Mouse (Mus musculus): ENCODE data around the gene Slc35a1. TPM values are rescaled to one million over a fixed set of nuclear protein-coding genes. Genes with fewer than 3 reads are reported as not detected.

The Slc35a1 gene
- polyA plus RNA-seq, 2 experiments from 2014 or later = 28.8 to 34.3 TPM

DNA sequence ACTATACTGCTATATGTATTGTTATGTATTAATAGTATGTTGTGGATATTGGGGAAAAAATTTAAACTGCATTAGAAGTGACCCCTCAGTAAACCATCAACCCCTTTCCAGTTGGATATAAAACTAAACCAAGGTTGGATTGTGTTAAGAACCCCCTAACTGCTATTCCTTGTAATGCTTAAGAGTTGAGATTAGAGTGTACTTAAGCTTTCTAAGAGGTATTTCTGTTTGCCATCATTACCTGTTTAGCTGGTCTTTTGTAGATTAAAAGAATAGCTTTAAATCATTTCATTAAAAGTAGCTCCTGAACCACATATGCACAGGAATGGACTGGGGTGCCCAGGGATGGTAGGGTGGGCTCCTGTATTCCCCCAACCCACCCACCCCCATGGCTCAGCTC lies 42.5 kb downstream of the Slc35a1 start:
- ATAC-seq = no peak

DNA sequence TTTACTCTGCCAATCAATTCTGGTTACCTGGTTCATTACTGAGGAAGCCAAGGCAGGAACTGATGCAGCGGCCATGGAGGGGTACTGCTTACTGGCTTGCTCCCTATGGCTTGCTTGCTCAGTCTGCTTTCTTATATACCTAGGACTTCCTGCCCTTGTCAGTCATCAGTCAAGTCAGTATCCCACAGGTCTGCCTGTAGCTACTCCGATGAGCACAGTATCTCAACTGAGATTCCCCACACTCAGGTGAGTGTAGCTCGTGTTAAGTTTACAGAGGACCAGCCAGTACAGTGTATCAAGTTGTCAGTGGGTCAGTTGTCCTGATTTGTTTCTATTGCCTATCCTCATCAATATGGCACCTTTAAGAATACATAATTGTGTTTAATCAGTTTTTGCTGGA lies 46.5 kb downstream of the Slc35a1 start:
- ATAC-seq = no peak

DNA sequence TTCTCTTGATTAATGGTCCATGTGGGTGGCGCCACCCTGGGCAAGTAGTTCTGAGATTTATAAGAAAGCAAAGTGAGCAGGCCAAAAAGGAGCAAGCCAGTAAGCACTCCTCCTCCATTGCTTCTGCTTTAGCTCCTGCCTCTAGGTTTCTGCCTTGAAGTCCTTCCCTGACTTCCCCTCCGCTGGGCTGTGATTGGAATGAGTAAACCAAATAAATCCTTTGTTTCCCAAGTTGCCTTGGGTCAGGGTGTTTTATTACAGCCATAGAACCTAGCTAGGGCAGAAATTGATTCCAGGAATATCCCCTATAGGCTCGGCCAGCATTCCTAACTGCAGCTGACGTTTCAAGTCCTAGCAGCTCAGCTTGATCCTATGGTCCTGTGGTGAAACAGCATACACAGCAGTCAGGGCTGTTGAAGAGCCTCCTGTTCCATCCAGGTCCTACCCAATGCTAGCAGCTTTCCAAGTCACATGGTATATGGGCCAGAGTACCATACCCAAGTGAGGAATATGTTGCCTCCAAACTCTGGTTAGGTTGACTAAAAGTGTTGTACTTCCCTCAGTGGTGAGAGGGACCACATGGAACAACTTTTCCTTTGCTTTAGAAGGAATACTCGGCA lies 47.4 kb downstream of the Slc35a1 start:
- no peak for ATAC-seq

DNA sequence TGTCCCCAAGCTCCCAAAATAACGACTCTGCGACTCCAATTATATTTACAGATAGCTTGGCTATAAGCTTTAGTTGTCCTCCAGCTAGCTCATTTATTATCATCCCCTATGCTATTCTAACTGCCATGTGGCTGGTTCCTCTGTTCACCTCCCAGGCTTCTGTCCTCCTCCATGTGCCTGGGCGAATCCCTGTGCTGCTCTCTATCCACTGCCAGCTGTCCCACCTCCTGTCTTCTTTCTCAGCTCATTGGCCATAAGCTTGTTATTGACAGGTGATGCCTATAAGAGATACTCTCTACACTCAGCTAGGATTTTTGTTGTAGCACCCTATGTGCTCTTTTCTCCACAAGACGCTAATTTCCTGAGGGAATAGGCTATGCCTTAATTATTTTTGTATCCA lies 49.4 kb downstream of the Slc35a1 start:
- no peak for ATAC-seq

DNA sequence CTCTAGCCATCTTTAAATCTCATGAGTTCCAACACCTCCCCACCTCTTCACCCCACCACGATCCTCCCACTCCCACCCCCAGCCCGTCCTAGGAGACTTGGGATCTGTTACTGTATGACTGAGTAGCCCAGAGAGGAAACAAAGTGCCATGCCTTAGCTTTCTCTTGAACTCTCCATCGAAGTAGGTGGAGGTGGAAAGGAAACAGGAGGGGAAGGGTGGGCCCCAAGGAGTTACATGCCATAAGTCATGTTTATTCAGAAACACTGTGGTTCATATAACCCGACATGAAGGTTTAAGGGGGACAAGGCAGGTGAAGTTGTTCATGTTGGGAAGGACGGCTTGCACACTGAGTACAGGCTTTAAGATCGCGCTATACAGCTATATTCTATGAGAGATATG lies 49.9 kb downstream of the Slc35a1 start:
- ATAC-seq = no peak

DNA sequence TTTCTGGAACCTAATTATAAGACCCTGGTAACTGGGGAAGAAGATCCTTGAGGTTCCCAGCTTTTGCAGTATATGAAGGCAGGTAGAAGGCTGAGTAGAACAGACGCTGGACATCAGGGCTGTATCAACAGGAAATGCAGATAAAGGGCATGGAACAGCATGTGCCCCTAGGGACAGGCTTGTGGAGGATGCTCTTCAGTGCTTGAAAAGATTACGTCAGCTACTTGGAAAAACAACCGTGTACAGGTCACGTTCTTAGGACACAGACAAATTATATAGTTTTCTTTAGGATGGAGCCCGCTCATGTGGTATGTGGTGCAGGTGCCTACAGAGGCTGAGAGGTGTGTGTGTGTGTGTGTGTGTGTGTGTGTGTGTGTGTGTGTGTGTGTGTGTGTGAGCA lies 51.2 kb downstream of the Slc35a1 start:
- no peak for ATAC-seq

DNA sequence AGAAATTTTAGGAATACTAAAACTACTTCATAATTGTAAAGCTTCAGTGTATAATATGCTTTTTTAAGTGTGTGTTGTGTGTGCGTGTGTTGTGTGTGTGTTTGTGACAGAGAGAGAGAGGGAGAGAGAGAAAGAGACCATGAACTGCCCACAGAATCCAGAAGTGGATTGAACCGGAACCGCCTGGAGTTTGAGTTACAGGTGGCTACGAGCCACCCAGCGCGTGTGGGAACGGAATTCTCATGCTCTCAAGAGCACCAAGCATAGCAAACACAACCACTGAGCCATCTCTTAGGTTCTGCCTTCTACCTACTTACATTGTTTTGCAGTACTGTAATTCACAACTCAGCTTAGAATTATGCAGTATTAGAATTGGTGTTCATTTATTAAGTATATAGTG lies 53.1 kb downstream of the Slc35a1 start:
- no peak for ATAC-seq

DNA sequence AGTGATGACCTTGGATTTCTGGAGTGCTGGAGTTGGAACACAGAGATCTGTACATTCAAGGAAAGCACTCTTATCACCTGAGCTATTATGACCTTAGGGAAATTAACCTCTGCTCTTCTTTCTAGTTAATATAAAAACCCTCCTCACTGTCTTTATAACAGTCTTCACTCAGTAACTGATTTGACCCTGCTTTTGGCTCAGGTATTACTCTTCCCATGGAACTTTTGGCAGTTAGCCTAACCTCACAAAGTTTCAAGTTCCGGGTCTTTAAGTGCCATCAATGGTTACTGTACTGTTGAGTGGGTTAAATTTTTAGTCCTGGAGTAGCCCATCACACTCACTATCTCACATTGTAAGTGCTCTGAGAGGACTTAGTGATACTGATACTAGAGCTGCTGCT lies 57.3 kb downstream of the Slc35a1 start:
- no peak for ATAC-seq

DNA sequence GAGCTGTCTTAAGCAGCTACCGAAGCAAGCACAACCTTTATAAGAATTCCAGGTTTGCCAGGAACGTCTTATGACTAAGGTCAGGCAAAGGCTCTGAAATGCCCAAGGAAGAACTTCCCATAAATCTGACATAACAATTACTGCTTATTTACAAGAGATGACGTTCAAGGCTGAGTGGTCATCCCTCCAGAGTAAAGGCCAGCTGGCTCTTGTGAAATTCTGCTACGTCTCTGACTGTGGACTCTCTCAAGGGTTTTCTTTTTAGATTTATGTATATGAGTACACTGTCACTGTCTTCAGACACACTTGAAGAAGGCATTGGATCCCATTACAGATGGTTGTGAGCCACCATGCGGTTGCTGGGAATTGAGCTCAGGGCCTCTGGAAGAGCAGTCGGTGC lies 60.8 kb downstream of the Slc35a1 start:
- no peak for ATAC-seq

DNA sequence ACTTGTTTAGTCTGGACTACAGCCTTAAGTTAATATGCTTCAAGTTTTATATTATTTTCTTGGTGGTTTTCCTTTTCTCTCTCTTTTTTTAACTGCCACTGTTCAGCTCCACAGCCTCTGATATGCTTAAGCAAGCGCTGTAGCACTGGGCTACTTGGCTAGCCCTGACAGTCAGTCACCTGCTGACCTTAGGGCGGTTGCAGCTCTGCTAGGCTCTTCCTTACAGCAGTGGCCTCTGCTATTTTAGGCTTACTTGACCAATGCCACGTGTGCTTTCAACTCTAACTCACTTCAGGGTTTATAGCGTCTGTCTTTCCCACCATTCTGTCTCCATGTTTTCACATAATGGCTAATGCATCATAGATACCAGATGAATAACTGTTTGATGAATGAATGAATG lies 61.7 kb downstream of the Slc35a1 start:
- no peak for ATAC-seq

DNA sequence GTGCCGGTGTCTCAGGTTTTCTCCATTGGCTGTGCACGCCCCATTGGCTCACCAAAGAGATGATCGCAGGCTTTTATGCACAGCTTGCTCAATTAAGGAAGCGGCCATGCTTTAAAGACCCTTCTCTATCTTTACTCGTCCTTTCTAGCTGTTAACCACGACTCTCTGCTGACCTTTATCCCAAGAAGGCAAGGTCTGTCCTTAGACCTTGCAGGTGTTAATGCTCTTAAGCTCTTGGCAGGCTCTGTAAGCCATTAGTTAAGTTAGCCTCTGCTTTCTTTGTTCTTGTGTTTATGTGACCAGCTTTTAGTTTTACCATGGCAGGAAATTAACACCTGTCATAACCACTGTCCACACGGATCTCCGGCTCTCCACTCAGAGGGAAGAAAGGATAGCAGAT lies 71.1 kb downstream of the Slc35a1 start:
- ATAC-seq = no peak

DNA sequence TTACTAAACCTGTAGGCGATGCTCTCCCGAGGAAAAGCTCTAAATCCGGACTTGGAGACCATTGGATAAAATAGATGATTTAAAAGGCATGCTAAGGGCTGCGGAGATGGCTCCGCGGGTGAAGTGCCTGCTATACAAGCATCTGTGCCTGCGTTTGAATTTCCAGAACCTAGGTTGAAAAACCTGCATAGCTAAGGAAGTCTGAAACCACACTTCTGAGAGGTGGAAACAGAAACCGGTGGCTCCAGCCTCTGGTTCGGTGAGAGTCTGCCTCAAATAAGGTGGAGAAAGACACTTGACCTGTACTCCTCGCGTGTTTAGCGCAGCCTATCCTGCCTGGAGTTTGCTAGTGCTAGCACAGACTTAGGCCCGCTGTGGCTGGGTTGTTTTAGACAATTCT lies 71.9 kb downstream of the Slc35a1 start:
- ATAC-seq = peak; percentile 28

DNA sequence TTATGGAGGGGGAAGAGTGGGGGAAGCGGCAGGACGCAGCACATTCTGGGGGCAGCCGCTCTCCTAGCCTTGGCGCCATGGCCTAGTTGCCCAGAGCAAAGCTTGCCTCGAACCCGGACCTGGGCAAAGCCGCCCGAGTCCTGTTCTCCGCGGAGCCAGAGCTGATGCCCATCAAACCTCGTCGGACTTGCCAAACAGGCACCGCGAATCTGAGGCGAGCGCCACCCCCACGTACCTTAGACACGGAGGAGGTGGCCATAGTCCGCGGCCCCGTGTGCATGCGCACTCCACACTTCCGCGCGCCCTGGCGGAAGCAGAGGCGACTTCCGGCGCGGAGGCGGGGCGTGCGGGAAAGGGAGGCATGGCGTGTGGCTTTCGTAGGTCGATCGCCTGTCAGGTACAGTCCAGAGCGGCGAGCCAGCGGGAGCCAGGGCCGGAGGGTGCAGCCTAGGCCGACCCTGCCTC lies 72.6 kb downstream of the Slc35a1 start, which contains the start of the genes Orc3 and Rars2:
TSS of gene Orc3 (minus strand) at position 315 of the 465 bp plus-strand sequence.
TSS of gene Rars2 (plus strand) at position 328 of the 465 bp plus-strand sequence.
- peak; percentile 98 for ATAC-seq

DNA sequence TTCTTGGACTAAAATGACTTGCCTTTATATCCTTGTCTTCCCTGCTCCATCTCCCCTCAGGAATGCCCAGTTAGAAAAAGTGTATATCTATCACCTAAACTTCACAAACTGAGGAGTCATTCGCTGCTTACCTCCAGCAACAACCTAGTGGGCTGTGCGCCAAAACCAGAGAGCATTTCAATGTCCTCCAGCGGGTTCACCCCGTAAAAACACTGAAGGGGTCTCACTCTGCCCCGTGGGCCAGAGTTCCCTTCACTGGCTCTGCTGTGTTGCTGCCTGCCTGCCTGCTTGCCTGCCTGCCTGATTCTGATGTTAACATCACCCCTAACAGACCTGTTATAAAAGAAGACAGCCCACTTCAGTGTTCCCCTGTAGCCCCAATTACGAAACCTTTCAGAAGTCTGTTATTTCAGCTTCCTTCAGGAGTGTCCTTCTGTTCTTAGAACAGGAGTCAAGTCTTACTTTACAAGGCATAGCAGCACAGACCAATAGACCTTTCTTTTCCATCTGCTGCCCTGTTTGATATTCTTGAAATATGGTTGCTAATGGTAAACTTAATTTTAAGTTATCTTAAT lies 73.6 kb downstream of the Slc35a1 start:
- no peak for ATAC-seq

Other genes with a start within 250 kb of the Slc35a1 start
- gene Akirin2, start 136.5 kb downstream of the Slc35a1 start, polyA plus RNA-seq (2017; shearing (Covaris generic)) = 10 to 100 TPM in 1 of 2 experiments, 1 to 10 TPM in 1; 8.5 to 10.4 TPM
- gene Orc3, start 72.5 kb downstream of the Slc35a1 start, polyA plus RNA-seq (2017; shearing (Covaris generic)) = 100 to 1,000 TPM in 1 of 2 experiments, 10 to 100 TPM in 1; 95.7 to 107 TPM
- gene Rars2, start 72.5 kb downstream of the Slc35a1 start, polyA plus RNA-seq (2017; shearing (Covaris generic)) = 10 to 100 TPM; 41.4 to 45.1 TPM
- gene Cfap206, start 42.8 kb upstream of the Slc35a1 start, polyA plus RNA-seq (2017; shearing (Covaris generic)) = not detected
- not detected for gene Gm136, start 68.8 kb upstream of the Slc35a1 start, polyA plus RNA-seq (2017; shearing (Covaris generic))
- gene Smim8, start 91.0 kb upstream of the Slc35a1 start, polyA plus RNA-seq (2017; shearing (Covaris generic)) = 10 to 100 TPM; 57.0 to 82.1 TPM
- gene Zfp292, start 195.5 kb upstream of the Slc35a1 start, polyA plus RNA-seq (2017; shearing (Covaris generic)) = 10 to 100 TPM; 21.7 TPM
- gene Cga, start 206.3 kb upstream of the Slc35a1 start, polyA plus RNA-seq (2017; shearing (Covaris generic)) = not detected